Mouse (Mus musculus): ENCODE data around the gene Ascc2.

DNA sequence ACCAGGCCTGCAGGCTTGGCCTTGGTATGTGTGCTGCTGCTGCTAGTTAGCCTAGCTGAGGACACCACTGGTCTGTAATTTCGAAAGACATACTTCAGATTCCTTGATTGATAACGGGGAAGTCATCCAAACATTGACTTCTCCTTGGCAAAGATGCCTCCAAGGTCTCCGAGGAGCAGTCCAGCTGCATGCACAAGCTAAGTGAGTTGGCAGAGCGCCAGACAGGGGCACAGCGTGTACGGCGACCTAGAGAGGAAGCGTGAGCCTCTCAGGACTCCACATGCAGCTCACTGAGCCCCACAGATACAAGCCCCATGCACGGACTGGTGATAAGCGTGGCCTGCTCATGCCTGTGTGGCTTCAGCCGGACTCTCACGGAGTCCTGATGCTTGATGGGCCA, 92.1 kb downstream of the Ascc2 start:
- no peak for TF ChIP-seq CTCF (IDR thresholded peaks at IDR 0.05; ENCODE audit: extremely low read depth, insufficient read depth, low read length)
- TF ChIP-seq POLR2A (IDR thresholded peaks at IDR 0.05; ENCODE audit: extremely low read depth, insufficient read depth, low read length), result no peak
